Mouse (Mus musculus): ENCODE results near the gene Pim1.
A peak's percentile ranks its signal among the peaks of the same experiment; 100 is the strongest.

- TF ChIP-seq CTCF (IDR thresholded peaks at IDR 0.05; ENCODE audit: low read depth, low read length) (no peak), EP300 (IDR thresholded peaks at IDR 0.05; ENCODE audit: insufficient read depth, low read depth, low read length) (peak; percentile 70; the same call in 1 of the 2 replicates)
Observed at GRCm38 (mm10) chr17:29448055-29448454, 42.5 kb upstream of the Pim1 start.
